Mouse (Mus musculus): ENCODE measurements around the gene Ywhah.
A peak's percentile ranks its signal among the peaks of the same experiment; 100 is the strongest.

Ywhah gene

GRCm38 (mm10) chr5:33018561-33019425 is at the start of gene Ywhah:
Gene Ywhah (plus strand): TSS chr5:33018816.
- DNase-seq (ENCODE audit: low spot score) = peak; percentile 94

GRCm38 (mm10) chr5:32976541-32976940 is 42.1 kb upstream of the Ywhah start:
- DNase-seq (ENCODE audit: low spot score) = no peak

GRCm38 (mm10) chr5:32977179-32977578 is 41.4 kb upstream of the Ywhah start:
- no peak for DNase-seq (ENCODE audit: low spot score)

GRCm38 (mm10) chr5:32985379-32985778 is 33.2 kb upstream of the Ywhah start:
- no peak for DNase-seq (ENCODE audit: low spot score)

- no peak for DNase-seq (ENCODE audit: low spot score)
Observed at GRCm38 (mm10) chr5:32987873-32988272, 30.7 kb upstream of the Ywhah start.

GRCm38 (mm10) chr5:32989959-32990640 is 28.5 kb upstream of the Ywhah start:
- no peak for DNase-seq (ENCODE audit: low spot score)

- no peak for DNase-seq (ENCODE audit: low spot score)
Observed at GRCm38 (mm10) chr5:32991152-32991551, 27.5 kb upstream of the Ywhah start.

GRCm38 (mm10) chr5:32994471-32994870 is 24.1 kb upstream of the Ywhah start:
- no peak for DNase-seq (ENCODE audit: low spot score)

- no peak for DNase-seq (ENCODE audit: low spot score)
Observed at GRCm38 (mm10) chr5:32995756-32996155, 22.9 kb upstream of the Ywhah start.

GRCm38 (mm10) chr5:32996560-32996959 is 22.1 kb upstream of the Ywhah start:
- DNase-seq (ENCODE audit: low spot score) = no peak

- DNase-seq (ENCODE audit: low spot score) = no peak
Observed at GRCm38 (mm10) chr5:32997686-32998085, 20.9 kb upstream of the Ywhah start.

- no peak for DNase-seq (ENCODE audit: low spot score)
Observed at GRCm38 (mm10) chr5:32998783-32999182, 19.8 kb upstream of the Ywhah start.

- no peak for DNase-seq (ENCODE audit: low spot score)
Observed at GRCm38 (mm10) chr5:33001111-33001510, 17.5 kb upstream of the Ywhah start.

- DNase-seq (ENCODE audit: low spot score) = no peak
Observed at GRCm38 (mm10) chr5:33002781-33003180, 15.8 kb upstream of the Ywhah start.

- DNase-seq (ENCODE audit: low spot score) = no peak
Observed at GRCm38 (mm10) chr5:33003500-33003899, 15.1 kb upstream of the Ywhah start.

GRCm38 (mm10) chr5:33004110-33004509 is 14.5 kb upstream of the Ywhah start:
- no peak for DNase-seq (ENCODE audit: low spot score)

GRCm38 (mm10) chr5:33005442-33006145 is 13.0 kb upstream of the Ywhah start:
- no peak for DNase-seq (ENCODE audit: low spot score)

- no peak for DNase-seq (ENCODE audit: low spot score)
Observed at GRCm38 (mm10) chr5:33006670-33007069, 11.9 kb upstream of the Ywhah start.

- no peak for DNase-seq (ENCODE audit: low spot score)
Observed at GRCm38 (mm10) chr5:33007371-33007770, 11.2 kb upstream of the Ywhah start.

- DNase-seq (ENCODE audit: low spot score) = no peak
Observed at GRCm38 (mm10) chr5:33009301-33009700, 9.3 kb upstream of the Ywhah start.

GRCm38 (mm10) chr5:33009818-33010812 is 8.5 kb upstream of the Ywhah start:
- DNase-seq (ENCODE audit: low spot score) = no peak

All from yolk sac, embryonic 10.5 days (tissue).